Mouse (Mus musculus) kidney, embryonic 16.5 days (tissue): Measurements from ENCODE around the gene C2cd4b. TPM values are rescaled to one million over a fixed set of nuclear protein-coding genes. Genes with fewer than 3 reads are reported as not detected.

Source experiments
- ATAC-seq: fragments of 200-750 bp; cut with Nextera tagmentation; 2 replicates; pipeline ENCODE4 v1.8.0; 2017; ENCODE audit warnings: moderate TSS enrichment; ENCODE audit not compliant: low FRiP score, low TSS enrichment
- H3K27ac ChIP-seq: fragments of 300-500 bp; sonication (generic); 2 replicates; pipeline ENCODE4 v1.5.1; 2014; ENCODE audit warnings: low read length
- H3K27me3 ChIP-seq: fragments of 300-500 bp; sonication (generic); 2 replicates; pipeline ENCODE4 v1.6.1; 2014; ENCODE audit warnings: low read length, control low read depth, mixed read lengths; ENCODE audit not compliant: insufficient read depth
- H3K36me3 ChIP-seq: fragments of 300-500 bp; sonication (generic); 2 replicates; pipeline ENCODE4 v1.6.1; 2014; ENCODE audit warnings: low read length, control low read depth, mixed read lengths; ENCODE audit not compliant: insufficient read depth
- H3K4me1 ChIP-seq: fragments of 300-500 bp; sonication (generic); 2 replicates; pipeline ENCODE4 v1.6.1; 2014; ENCODE audit warnings: low read length, control low read depth, mixed read lengths; ENCODE audit not compliant: insufficient read depth
- H3K4me2 ChIP-seq: fragments of 300-500 bp; sonication (generic); replicated peaks from 2 replicates; pipeline ENCODE4 v1.6.1; 2014; ENCODE audit warnings: low read depth, low read length
- H3K4me3 ChIP-seq: fragments of 300-500 bp; sonication (generic); 2 replicates; pipeline ENCODE4 v1.5.1; 2014; ENCODE audit warnings: mild to moderate bottlenecking, low read length
- H3K9ac ChIP-seq: fragments of 300-500 bp; sonication (generic); replicated peaks from 2 replicates; pipeline ENCODE4 v1.6.1; 2014; ENCODE audit warnings: low read length
- H3K9me3 ChIP-seq: fragments of 300-500 bp; sonication (generic); 2 replicates; pipeline ENCODE4 v1.6.1; 2016; ENCODE audit warnings: low read length, control low read depth
- WGBS: fragments of 180-500 bp; shearing (Covaris S2); extraction: QIAGEN DNeasy Blood & Tissue Kit; methylation state at CpG from one replicate; pipeline ENCODE4 v1.1.7; 2014; 5-methylcytosine and 5-hydroxymethylcytosine counted together
- polyA plus RNA-seq: library from polyadenylated mRNA; unstranded; fragments of >200 nt; fragmentation: Nextera tagmentation; extraction: Ambion mirVana; gene quantifications from 2 replicates; pipeline ENCODE4 v1.2.1, GENCODE M21; 2015

Gene C2cd4b
- polyA plus RNA-seq, 1 experiment from 2014 or later: 0.15 TPM

DNA sequence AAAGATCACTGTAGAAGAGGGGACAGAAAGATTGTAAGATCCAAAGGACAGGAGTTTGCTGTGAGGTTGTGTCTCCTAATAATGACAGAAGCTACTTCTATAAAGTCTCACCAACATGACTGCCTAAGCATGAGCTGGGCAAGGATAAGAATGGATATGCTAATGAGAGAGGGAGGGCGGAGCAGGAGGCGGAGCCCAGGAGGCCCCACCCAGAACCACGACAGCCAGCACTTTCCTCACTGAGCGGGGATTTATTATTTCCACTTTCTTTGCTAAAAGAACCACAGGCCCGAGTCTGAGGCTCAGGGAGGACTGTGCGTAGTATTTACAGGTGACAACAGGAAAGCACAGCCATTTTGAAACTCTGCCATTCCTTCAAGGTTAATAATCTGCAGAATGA, 28.4 kb downstream of the C2cd4b start:
- no peak overlapping the region for H3K4me2 ChIP-seq
- H3K27ac ChIP-seq: no peak overlapping the region
- no peak overlapping the region for H3K9ac ChIP-seq
- H3K36me3 ChIP-seq: no peaks in the 10 kb centered on the region
- ATAC-seq: no peak
- 0 out of 2 replicates have a peak, but pooled peaks cover 4% of the 10 kb centered on the region for H3K9me3 ChIP-seq
- WGBS: 59% methylated on average over 6 of the region's 6 CpGs
- H3K27me3 ChIP-seq: no peaks in the 10 kb centered on the region
- no peak overlapping the region for H3K4me3 ChIP-seq
- H3K4me1 ChIP-seq: no peaks in the 10 kb centered on the region

DNA sequence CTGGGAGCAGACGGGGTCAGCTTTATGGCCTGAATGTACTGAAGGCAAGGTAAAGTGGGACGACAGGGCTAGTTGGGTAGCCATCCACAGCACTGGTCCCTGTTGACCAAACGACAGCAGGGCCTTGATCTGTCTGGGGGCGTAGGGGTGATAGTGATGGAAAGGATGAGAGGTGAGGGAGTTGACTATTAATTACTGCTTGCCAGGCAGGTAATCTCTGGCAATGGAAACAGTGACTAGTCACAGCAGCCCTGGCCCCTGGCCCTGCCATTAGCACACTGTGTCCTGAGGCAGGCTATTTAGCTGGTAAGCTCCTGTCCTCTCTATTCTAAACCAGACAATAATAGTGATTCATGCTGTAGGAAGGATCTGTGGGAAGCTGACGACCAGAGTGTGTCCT, 33.2 kb downstream of the C2cd4b start:
- ATAC-seq: no peak
- Histone ChIP-seq H3K27ac (no peak overlapping the region), H3K4me1 (no peaks in the 10 kb centered on the region), H3K9ac (no peak overlapping the region), H3K4me3 (no peak overlapping the region), H3K27me3 (no peaks in the 10 kb centered on the region), H3K9me3 (no peaks in the 10 kb centered on the region), H3K36me3 (no peaks in the 10 kb centered on the region), H3K4me2 (no peak overlapping the region)
- WGBS: 44% methylated on average over 5 of the region's 5 CpGs

DNA sequence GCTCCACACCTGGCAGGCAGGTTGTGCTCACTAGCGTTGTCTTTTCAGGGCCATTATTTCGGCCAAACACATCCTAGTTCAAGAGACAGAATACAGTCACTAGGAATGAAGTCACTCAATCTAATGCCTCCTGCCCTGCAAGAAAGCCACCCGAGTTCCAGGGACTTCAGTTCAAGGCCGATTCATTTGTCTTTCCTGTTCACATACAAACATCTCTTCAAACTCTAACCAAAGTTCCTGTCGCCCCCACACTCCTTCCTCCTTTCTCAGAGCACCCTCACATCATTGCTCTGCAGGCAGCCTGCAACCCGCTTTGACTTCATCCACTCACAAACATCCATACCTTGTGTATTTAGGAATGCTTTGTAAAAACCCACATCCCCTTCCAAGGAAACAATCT, 34.3 kb downstream of the C2cd4b start:
- Histone ChIP-seq H3K36me3 (no peaks in the 10 kb centered on the region), H3K4me1 (no peaks in the 10 kb centered on the region), H3K9me3 (no peaks in the 10 kb centered on the region), H3K9ac (no peak overlapping the region), H3K27me3 (no peaks in the 10 kb centered on the region), H3K4me3 (no peak overlapping the region), H3K4me2 (no peak overlapping the region), H3K27ac (no peak overlapping the region)
- WGBS: 72% methylated on average over 6 of the region's 6 CpGs
- no peak for ATAC-seq

DNA sequence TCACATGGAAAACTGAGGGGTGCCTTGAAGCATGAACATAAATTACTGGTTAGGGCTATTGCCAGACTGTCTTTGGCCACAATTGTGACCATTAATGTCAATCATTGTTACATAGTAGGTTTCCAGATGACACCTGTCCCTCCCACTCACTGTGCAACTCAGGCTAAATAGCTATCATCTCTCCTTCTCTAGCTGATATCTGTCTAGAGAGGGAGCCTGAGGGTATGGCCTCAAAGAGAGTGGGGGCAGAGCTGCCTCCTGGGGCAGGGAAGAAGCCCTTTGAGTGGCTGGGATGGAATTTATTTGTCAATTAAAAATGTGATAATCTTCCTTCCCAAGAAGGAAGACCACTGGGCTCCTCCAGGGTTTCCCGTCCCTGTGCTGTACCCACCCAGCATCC, 35.0 kb downstream of the C2cd4b start:
- no peaks in the 10 kb centered on the region for H3K27me3 ChIP-seq
- 82% methylated on average over 1 of the region's 1 CpGs for WGBS

GRCm38 (mm10) chr9:67794668-67795067, 35.4 kb downstream of the C2cd4b start:
- WGBS: 95% methylated on average over 4 of the region's 4 CpGs
- no peaks in the 10 kb centered on the region for H3K27me3 ChIP-seq
- no peak overlapping the region for H3K4me3 ChIP-seq
- H3K9ac ChIP-seq: no peak overlapping the region
- no peaks in the 10 kb centered on the region for H3K9me3 ChIP-seq
- no peak for ATAC-seq
- H3K27ac ChIP-seq: no peak overlapping the region
- no peaks in the 10 kb centered on the region for H3K36me3 ChIP-seq
- 0 out of 2 replicates have a peak, but pooled peaks cover 7% of the 10 kb centered on the region for H3K4me1 ChIP-seq
- H3K4me2 ChIP-seq: no peak overlapping the region

More for the DNA sequence above, 35.0 kb downstream of the C2cd4b start:
- H3K9me3 ChIP-seq: no peaks in the 10 kb centered on the region
- no peak overlapping the region for H3K9ac ChIP-seq
- H3K4me1 ChIP-seq: 0 out of 2 replicates have a peak, but pooled peaks cover 3% of the 10 kb centered on the region
- no peak overlapping the region for H3K27ac ChIP-seq
- ATAC-seq: no peak
- no peaks in the 10 kb centered on the region for H3K36me3 ChIP-seq
- H3K4me3 ChIP-seq: no peak overlapping the region
- no peak overlapping the region for H3K4me2 ChIP-seq

DNA sequence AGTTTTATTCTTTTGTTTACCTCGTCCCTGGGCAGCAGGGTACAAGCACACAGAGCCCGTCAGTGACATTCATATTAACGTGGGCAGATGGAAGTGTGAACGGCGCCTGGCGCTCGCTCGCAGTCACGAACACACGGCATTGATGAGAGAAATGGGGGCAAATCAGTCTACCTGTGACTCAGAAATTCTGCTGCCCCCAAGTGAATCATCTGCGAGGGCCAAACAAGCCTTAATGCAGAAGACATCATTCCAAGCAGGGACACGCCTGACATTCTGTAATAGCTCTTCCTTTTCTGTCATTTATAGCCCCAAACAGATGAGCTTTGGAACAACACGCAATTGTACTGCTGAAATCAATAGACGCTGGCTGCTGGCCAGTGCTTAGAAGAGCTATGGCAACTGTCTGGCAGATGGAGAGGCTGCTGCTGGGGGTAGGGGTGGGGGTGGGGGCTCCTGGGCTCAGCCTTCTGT, 36.0 kb downstream of the C2cd4b start:
- Histone ChIP-seq H3K4me3 (no peak overlapping the region), H3K36me3 (no peaks in the 10 kb centered on the region), H3K27ac (no peak overlapping the region), H3K27me3 (no peaks in the 10 kb centered on the region), H3K9me3 (no peaks in the 10 kb centered on the region), H3K4me2 (no peak overlapping the region), H3K4me1 (0 out of 2 replicates have a peak, but pooled peaks cover 7% of the 10 kb centered on the region), H3K9ac (no peak overlapping the region)
- WGBS: 72% methylated on average over 14 of the region's 14 CpGs
- no peak for ATAC-seq

- Histone ChIP-seq H3K9ac (no peak overlapping the region), H3K27ac (no peak overlapping the region), H3K36me3 (no peaks in the 10 kb centered on the region), H3K4me2 (no peak overlapping the region), H3K9me3 (no peaks in the 10 kb centered on the region), H3K27me3 (no peaks in the 10 kb centered on the region), H3K4me3 (no peak overlapping the region), H3K4me1 (0 out of 2 replicates have a peak, but pooled peaks cover 7% of the 10 kb centered on the region)
- 31% methylated on average over 14 of the region's 14 CpGs for WGBS
- 0 out of 2 replicates have a peak, but pooled peaks have one; percentile 39 for ATAC-seq
Observed at GRCm38 (mm10) chr9:67799078-67799819, 40.0 kb downstream of the C2cd4b start.

DNA sequence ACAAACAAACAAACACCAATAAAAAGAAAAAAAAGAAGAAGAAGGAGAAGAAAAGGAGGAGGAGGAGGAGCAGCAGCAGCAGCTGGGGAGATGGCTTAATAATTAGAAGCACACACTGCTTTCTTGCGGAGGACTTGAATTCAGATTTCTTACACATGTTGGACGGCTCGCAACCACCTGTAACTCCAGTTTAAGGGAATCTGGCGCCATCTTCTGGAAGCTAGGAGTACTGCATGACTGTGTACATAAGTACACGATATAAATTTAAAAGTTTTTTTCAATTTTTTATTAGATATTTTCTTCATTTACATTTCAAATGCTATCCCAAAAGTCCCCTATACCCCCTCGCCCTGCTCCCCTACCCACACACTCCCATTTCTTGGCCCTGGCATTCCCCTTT, 43.0 kb downstream of the C2cd4b start:
- no peak for ATAC-seq
- Histone ChIP-seq H3K27me3 (no peaks in the 10 kb centered on the region), H3K4me2 (no peak overlapping the region), H3K36me3 (no peaks in the 10 kb centered on the region), H3K9ac (no peak overlapping the region), H3K4me1 (0 out of 2 replicates have a peak, but pooled peaks cover 7% of the 10 kb centered on the region), H3K4me3 (no peak overlapping the region), H3K9me3 (no peaks in the 10 kb centered on the region), H3K27ac (no peak overlapping the region)
- 39% methylated on average over 6 of the region's 6 CpGs for WGBS

DNA sequence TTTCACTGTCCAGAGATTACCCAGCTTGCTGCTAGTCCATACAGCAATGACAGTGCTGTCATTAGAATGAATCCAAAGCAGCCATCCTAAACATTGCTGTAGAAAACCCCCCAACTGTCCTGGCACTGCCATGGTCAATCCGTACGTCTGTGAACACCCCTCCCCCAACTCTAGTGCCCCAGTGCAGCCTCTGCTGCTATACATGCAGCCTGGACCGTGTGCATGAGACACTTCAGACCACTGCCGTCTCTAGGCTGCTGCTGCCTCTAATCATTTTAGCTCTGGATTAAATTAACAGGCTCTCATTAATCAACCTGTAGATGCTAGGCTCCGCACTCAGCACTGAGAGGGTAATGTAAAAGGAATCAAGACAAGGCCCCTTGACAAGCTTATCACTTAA, 47.8 kb downstream of the C2cd4b start:
- Histone ChIP-seq H3K4me3 (no peak overlapping the region), H3K4me2 (no peak overlapping the region), H3K36me3 (no peaks in the 10 kb centered on the region), H3K9ac (no peak overlapping the region), H3K27ac (no peak overlapping the region), H3K9me3 (no peaks in the 10 kb centered on the region), H3K27me3 (no peaks in the 10 kb centered on the region), H3K4me1 (no peaks in the 10 kb centered on the region)
- 60% methylated on average over 5 of the region's 5 CpGs for WGBS
- ATAC-seq: no peak

GRCm38 (mm10) chr9:67810527-67810926, 51.3 kb downstream of the C2cd4b start:
- Histone ChIP-seq H3K9me3 (no peaks in the 10 kb centered on the region), H3K9ac (no peak overlapping the region), H3K27ac (no peak overlapping the region), H3K36me3 (no peaks in the 10 kb centered on the region), H3K4me3 (no peak overlapping the region), H3K4me1 (peaks cover 8% of the 10 kb centered on the region), H3K27me3 (no peaks in the 10 kb centered on the region), H3K4me2 (no peak overlapping the region)
- no peak for ATAC-seq
- WGBS: 58% methylated on average over 6 of the region's 6 CpGs
